In genomic region chr12:73790571-73791108, GRCm38 (mm10) we compare ENCODE assay signal across 9 mouse cellular contexts.
DNase-seq lines count a peak whose midpoint lies in the region; ATAC-seq and TF ChIP-seq lines count a peak whose summit lies in the region.
"Had no signal": no experiment of that assay in that cellular context is flagged by ENCODE, and none has a peak within 500 bp of the region (broad histone marks: within the 10 kb centered on the region; RNA-seq: fewer than 3 reads in every experiment).

No protein-coding gene starts in this region.

- H3K27ac ChIP-seq in hindbrain, postnatal 0 days = 0 out of 2 replicates have a peak overlapping the region, but pooled peaks have one; percentile 26
- no peak overlapping the region for H3K27ac ChIP-seq in hindbrain, embryonic 11.5 days (ENCODE audit: low read depth, low read length)
- 0 out of 2 replicates have a peak overlapping the region, but pooled peaks have one; percentile 14 for H3K27ac ChIP-seq in neural tube, embryonic 11.5 days (ENCODE audit: low read depth, low read length)
- H3K27ac ChIP-seq in midbrain, embryonic 15.5 days = no peak overlapping the region

- no peak overlapping the region for H3K9ac ChIP-seq in hindbrain, postnatal 0 days (replicated peaks; ENCODE audit: low read length)
- no peak overlapping the region for H3K9ac ChIP-seq in hindbrain, embryonic 11.5 days (ENCODE audit: low read depth, low read length)
- no peak overlapping the region for H3K9ac ChIP-seq in neural tube, embryonic 11.5 days (ENCODE audit: low read length)
- no peak overlapping the region for H3K9ac ChIP-seq in midbrain, embryonic 15.5 days

- H3K9me3 ChIP-seq in hindbrain, postnatal 0 days (ENCODE audit: low read length) = no peaks in the 10 kb centered on the region
- no peaks in the 10 kb centered on the region for H3K9me3 ChIP-seq in hindbrain, embryonic 11.5 days (ENCODE audit: control insufficient read depth, low read length)
- no peaks in the 10 kb centered on the region for H3K9me3 ChIP-seq in neural tube, embryonic 11.5 days (ENCODE audit: control insufficient read depth, low read length)
- H3K9me3 ChIP-seq in midbrain, embryonic 15.5 days = no peaks in the 10 kb centered on the region

- intact Hi-C loops in gastrocnemius, postnatal 14 days (cut with DNase I; ENCODE audit: low total_unique reads) = no loop called here

- DNase-seq in hindbrain, postnatal 0 days (ENCODE audit: low spot score) = no peak
- no peak for DNase-seq in hindbrain, embryonic 11.5 days (ENCODE audit: low spot score)
- peak; percentile 27 for DNase-seq in gastrocnemius, postnatal 14 days
- peak; percentile 69 for DNase-seq in kidney, adult 11 months
- no peak for DNase-seq in neural tube, embryonic 11.5 days (ENCODE audit: low spot score)
- DNase-seq in layer of hippocampus, adult 8-10 months (ENCODE audit: low spot score in 2 of 2) = no peak

- peaks cover 23% of the 10 kb centered on the region for H3K4me1 ChIP-seq in hindbrain, postnatal 0 days (ENCODE audit: insufficient read depth, low read length)
- H3K4me1 ChIP-seq in hindbrain, embryonic 11.5 days (replicated peaks; ENCODE audit: control insufficient read depth, insufficient read depth, low read length) = no peaks in the 10 kb centered on the region
- H3K4me1 ChIP-seq in neural tube, embryonic 11.5 days (ENCODE audit: control insufficient read depth, insufficient read depth, low read length) = no peaks in the 10 kb centered on the region
- H3K4me1 ChIP-seq in midbrain, embryonic 15.5 days = peaks cover 21% of the 10 kb centered on the region

- TF ChIP-seq CTCF in hindbrain, postnatal 0 days (IDR thresholded peaks at IDR 0.05; ENCODE audit: low read depth) = no peak

- no peak overlapping the region for H3K4me2 ChIP-seq in hindbrain, postnatal 0 days (ENCODE audit: low read depth, low read length)
- H3K4me2 ChIP-seq in hindbrain, embryonic 11.5 days (replicated peaks; ENCODE audit: low read depth, low read length) = no peak overlapping the region
- no peak overlapping the region for H3K4me2 ChIP-seq in neural tube, embryonic 11.5 days (ENCODE audit: low read depth)
- no peak overlapping the region for H3K4me2 ChIP-seq in midbrain, embryonic 15.5 days

- H3K36me3 ChIP-seq in hindbrain, postnatal 0 days (ENCODE audit: insufficient read depth, low read length) = no peaks in the 10 kb centered on the region
- H3K36me3 ChIP-seq in hindbrain, embryonic 11.5 days (ENCODE audit: control insufficient read depth, insufficient read depth, low read length) = no peaks in the 10 kb centered on the region
- H3K36me3 ChIP-seq in neural tube, embryonic 11.5 days (ENCODE audit: control insufficient read depth, insufficient read depth, low read length) = no peaks in the 10 kb centered on the region
- H3K36me3 ChIP-seq in midbrain, embryonic 15.5 days (replicated peaks) = no peaks in the 10 kb centered on the region

- no peak for ATAC-seq in hindbrain, postnatal 0 days
- ATAC-seq in hindbrain, embryonic 11.5 days (ENCODE audit: low FRiP score) = no peak
- no peak for ATAC-seq in neural tube, embryonic 11.5 days (ENCODE audit: insufficient read depth, low FRiP score, low TSS enrichment)
- ATAC-seq in midbrain, embryonic 15.5 days (replicated peaks) = no peak
- ATAC-seq in cerebellum, adult (ENCODE audit: insufficient number of reproducible peaks, low FRiP score, low TSS enrichment) = no peak

- no peaks in the 10 kb centered on the region for H3K27me3 ChIP-seq in hindbrain, postnatal 0 days (ENCODE audit: insufficient read depth, low read length)
- H3K27me3 ChIP-seq in hindbrain, embryonic 11.5 days (ENCODE audit: control insufficient read depth, insufficient read depth, low read length) = no peaks in the 10 kb centered on the region; the same call in 1 of the 2 replicates
- no peaks in the 10 kb centered on the region for H3K27me3 ChIP-seq in neural tube, embryonic 11.5 days (ENCODE audit: control insufficient read depth, insufficient read depth, low read length)
- H3K27me3 ChIP-seq in midbrain, embryonic 15.5 days (replicated peaks) = no peaks in the 10 kb centered on the region

- H3K4me3 ChIP-seq in hindbrain, postnatal 0 days (ENCODE audit: low read length) = no peak overlapping the region
- no peak overlapping the region for H3K4me3 ChIP-seq in hindbrain, embryonic 11.5 days (ENCODE audit: low read depth, low read length)
- no peak overlapping the region for H3K4me3 ChIP-seq in neural tube, embryonic 11.5 days (ENCODE audit: low read depth, low read length)
- H3K4me3 ChIP-seq in midbrain, embryonic 15.5 days = no peak overlapping the region
- H3K4me3 ChIP-seq: erythroblast, embryonic 14.5 days had no signal

- 79% methylated on average over 5 of the region's 5 CpGs for WGBS in hindbrain, postnatal 0 days
- 59% methylated on average over 5 of the region's 5 CpGs for WGBS in hindbrain, embryonic 11.5 days
- 73% methylated on average over 5 of the region's 5 CpGs for whole genome bisulfite sequencing in neural tube, embryonic 11.5 days
- 75% methylated on average over 5 of the region's 5 CpGs for WGBS in midbrain, embryonic 15.5 days

Comparison
In these comparisons a context has a peak if more than half of its experiments do, and no peak if none do; other contexts are left out.
1. H3K27ac ChIP-seq: peak in hindbrain, postnatal 0 days (single experiment) and neural tube, embryonic 11.5 days (single experiment); none in hindbrain, embryonic 11.5 days (single experiment) and midbrain, embryonic 15.5 days (single experiment).
2. DNase-seq: peak in gastrocnemius, postnatal 14 days (single experiment) and kidney, adult 11 months (single experiment); none in hindbrain, postnatal 0 days (single experiment), hindbrain, embryonic 11.5 days (single experiment), neural tube, embryonic 11.5 days (single experiment) and layer of hippocampus, adult 8-10 months (0 of 2).